Mouse (Mus musculus): ENCODE data around the gene Trim3. TPM values are rescaled to one million over a fixed set of nuclear protein-coding genes. Genes with fewer than 3 reads are reported as not detected.

Trim3 gene
- polyA plus RNA-seq, 1 experiment from 2014 or later: 38.0 TPM

DNA sequence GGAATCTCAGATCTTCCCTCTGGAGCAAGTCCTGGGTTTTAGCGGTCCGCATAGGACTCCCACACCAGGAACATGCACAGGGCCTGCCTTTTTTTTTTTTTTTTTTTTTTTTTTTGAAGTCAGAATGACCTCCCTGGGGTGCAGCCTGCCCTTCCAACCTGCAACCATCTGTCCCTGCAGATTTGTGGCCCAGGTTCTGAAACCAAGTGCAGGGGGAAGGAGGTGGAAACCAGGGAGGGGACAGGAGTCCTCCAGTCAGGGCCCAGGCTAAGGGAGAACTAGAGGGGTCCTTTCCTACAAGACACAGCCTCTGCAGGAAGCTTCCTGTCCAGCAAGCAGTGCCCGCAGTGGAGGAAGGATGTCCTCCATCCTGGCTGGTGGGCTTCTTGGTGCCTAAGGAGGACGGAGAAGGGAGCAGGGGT lies 809 bp downstream of the Trim3 start:
- Histone ChIP-seq H3K9ac (peak overlapping the region; percentile 88), H3K27ac (no peak overlapping the region), H3K4me1 (peaks cover 26% of the 10 kb centered on the region), H3K27me3 (no peaks in the 10 kb centered on the region), H3K4me3 (peak overlapping the region; percentile 84), H3K9me3 (no peaks in the 10 kb centered on the region), H3K4me2 (replicated peaks) (peak overlapping the region; percentile 83), H3K36me3 (peaks cover 25% of the 10 kb centered on the region)
- 17% methylated on average over 4 of the region's 4 CpGs for WGBS
- ATAC-seq (ENCODE audit: low FRiP score, low read depth): no peak

DNA sequence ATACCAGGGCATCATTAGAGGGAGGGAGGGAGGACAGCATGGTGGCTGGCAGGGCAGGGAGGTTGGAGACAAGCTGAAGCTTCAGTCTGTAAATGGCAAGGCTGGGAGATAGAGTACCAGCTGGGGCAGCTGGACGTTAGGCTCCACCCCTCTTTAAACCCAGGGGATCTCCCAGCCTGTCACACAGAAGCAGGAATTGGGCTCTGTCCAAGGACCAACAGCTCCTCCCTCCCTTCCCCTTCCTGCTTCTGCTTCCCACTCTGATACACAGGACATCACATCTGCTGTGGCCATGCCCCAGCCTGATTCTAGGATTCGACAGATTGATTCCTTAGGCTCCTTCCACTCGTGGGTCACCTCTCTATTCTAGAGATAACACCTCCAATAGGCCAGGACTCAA lies 4.7 kb downstream of the Trim3 start:
- H3K4me3 ChIP-seq: no peak overlapping the region
- H3K27me3 ChIP-seq: no peaks in the 10 kb centered on the region
- peaks cover 18% of the 10 kb centered on the region for H3K36me3 ChIP-seq
- 33% methylated on average over 3 of the region's 3 CpGs for WGBS
- ATAC-seq (ENCODE audit: low FRiP score, low read depth): no peak
- H3K27ac ChIP-seq: no peak overlapping the region
- no peak overlapping the region for H3K9ac ChIP-seq
- no peaks in the 10 kb centered on the region for H3K9me3 ChIP-seq
- no peak overlapping the region for H3K4me2 ChIP-seq (replicated peaks)
- H3K4me1 ChIP-seq: peaks cover 16% of the 10 kb centered on the region

DNA sequence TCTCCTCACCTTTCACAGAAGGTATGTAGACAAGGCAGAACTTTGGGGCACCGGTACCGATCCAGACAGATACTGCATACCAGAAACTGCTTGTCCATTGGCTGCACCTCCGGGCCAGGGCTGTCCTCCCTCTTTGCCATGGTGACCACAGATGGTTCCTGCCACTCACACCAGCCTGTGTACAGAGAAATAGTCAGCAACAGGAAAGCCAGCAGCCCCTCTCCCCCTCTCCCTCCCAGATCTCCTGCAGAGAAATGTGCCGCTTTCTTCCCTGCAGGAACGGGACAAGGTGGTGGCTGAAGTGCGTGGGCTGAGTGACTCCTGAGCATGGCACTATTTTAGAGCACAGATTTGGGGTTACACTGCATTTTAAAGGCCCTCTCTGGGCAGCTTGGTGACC lies 8.0 kb downstream of the Trim3 start:
- H3K4me3 ChIP-seq: no peak overlapping the region
- no peak for ATAC-seq (ENCODE audit: low FRiP score, low read depth)
- H3K27ac ChIP-seq: no peak overlapping the region
- no peaks in the 10 kb centered on the region for H3K9me3 ChIP-seq
- peaks cover 7% of the 10 kb centered on the region; the same call in 1 of the 2 replicates for H3K4me1 ChIP-seq
- no peaks in the 10 kb centered on the region for H3K27me3 ChIP-seq
- no peak overlapping the region for H3K9ac ChIP-seq
- WGBS: 85% methylated on average over 6 of the region's 6 CpGs
- H3K36me3 ChIP-seq: peaks cover 51% of the 10 kb centered on the region
- H3K4me2 ChIP-seq (replicated peaks): no peak overlapping the region

DNA sequence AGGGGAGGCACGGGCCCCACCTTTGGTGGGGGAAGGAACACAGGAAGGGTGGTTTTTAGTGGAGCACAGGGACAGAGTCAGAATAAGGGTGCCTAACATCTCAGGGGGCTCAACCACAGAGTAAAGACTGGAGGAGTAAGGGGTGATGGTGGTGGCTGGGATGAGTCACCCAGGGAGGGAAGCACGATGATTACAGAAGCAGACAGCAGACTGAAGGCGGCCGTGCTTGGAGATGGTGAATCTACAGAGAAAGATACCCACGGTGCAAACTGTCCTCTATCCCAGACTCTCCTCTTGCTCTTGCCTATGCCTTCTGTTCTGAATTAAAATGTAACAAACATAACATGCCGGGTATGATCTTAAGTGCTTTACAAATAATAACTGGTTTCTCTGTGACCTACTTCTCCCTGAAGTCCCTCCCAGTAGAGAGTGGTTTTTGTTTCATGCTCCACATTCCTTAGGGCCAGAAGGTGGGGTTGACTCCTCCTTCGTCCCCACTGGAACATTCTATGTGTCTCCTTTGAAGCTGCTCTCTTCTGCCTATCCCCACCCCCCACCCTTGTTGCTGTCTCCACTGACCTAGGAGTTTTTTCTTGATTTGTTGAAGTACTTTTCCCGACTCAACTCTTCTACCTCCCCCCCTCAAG lies 11.6 kb downstream of the Trim3 start:
- no peak for ATAC-seq (ENCODE audit: low FRiP score, low read depth)
- Histone ChIP-seq H3K9ac (no peak overlapping the region), H3K36me3 (peaks cover 86% of the 10 kb centered on the region), H3K4me2 (replicated peaks) (no peak overlapping the region), H3K27me3 (no peaks in the 10 kb centered on the region), H3K9me3 (no peaks in the 10 kb centered on the region), H3K4me1 (no peaks in the 10 kb centered on the region), H3K4me3 (no peak overlapping the region), H3K27ac (no peak overlapping the region)
- WGBS: 77% methylated on average over 8 of the region's 8 CpGs

DNA sequence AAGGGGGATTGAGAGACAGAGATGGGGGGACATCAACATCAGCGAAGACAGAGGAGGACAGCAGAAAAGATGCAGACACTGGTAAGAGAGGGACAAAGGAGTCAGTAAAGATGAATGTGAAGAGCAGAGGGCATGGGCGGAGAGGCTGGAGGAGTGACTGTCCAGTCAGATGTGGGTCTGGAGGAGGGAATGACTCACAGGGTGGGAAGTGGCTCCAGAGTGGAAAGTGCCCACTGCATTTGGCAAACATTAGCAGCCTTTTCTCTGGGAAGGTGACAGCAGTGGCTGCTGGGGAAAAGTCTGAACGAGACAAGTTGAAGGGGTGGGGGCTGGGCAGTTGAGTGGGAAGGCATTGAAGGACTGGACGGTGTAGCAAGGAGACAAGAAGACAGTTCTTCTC lies 12.3 kb downstream of the Trim3 start:
- no peaks in the 10 kb centered on the region for H3K9me3 ChIP-seq
- no peak overlapping the region for H3K9ac ChIP-seq
- no peak overlapping the region for H3K4me3 ChIP-seq
- no peak overlapping the region for H3K27ac ChIP-seq
- no peaks in the 10 kb centered on the region for H3K4me1 ChIP-seq
- peaks cover 94% of the 10 kb centered on the region for H3K36me3 ChIP-seq
- no peak for ATAC-seq (ENCODE audit: low FRiP score, low read depth)
- WGBS: 80% methylated on average over 4 of the region's 4 CpGs
- H3K27me3 ChIP-seq: no peaks in the 10 kb centered on the region
- H3K4me2 ChIP-seq (replicated peaks): no peak overlapping the region

DNA sequence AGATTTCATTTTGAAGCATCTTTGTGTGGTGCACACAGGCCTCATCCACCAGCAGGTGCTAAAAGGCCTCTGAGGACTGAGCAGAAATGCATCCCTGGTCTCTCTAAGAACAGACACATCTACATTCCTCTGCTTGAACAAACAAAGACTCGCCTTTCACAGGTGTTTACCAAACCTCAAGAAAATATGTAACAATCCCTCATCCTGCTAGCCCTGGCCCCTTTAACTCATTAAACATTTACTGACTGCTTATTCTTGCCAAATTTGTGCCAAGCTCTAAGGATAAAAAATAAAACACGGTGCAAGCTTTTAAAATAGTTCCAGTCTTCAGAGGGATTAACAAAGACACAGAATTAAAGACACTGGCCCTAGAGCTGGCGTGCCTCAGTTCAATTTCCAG lies 13.7 kb downstream of the Trim3 start:
- Histone ChIP-seq H3K9ac (no peak overlapping the region), H3K4me2 (replicated peaks) (no peak overlapping the region), H3K9me3 (no peaks in the 10 kb centered on the region), H3K27ac (no peak overlapping the region), H3K36me3 (peaks cover 99% of the 10 kb centered on the region), H3K27me3 (no peaks in the 10 kb centered on the region), H3K4me1 (no peaks in the 10 kb centered on the region), H3K4me3 (no peak overlapping the region)
- ATAC-seq (ENCODE audit: low FRiP score, low read depth): no peak
- WGBS: 83% methylated on average over 3 of the region's 3 CpGs

DNA sequence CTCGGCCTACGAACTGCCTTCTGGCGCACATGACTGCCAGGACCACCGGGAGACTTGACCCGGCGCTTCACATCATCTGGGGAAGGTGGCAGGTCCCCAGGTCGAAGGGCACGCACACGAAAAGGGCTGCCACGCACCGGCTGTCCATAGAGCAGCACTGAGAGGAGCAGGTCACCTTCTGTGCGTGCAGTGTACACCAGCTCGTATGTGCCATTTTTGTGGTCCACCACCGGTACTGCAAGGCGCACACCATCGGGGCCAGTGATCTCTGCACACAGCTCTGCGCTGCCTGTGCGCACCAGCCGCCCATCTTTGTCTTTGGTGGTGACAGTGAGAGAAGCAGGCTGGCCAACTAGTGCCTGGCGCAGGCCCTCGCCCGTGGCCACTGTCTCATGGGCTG lies 15.6 kb downstream of the Trim3 start:
- H3K4me2 ChIP-seq (replicated peaks): no peak overlapping the region
- H3K27me3 ChIP-seq: no peaks in the 10 kb centered on the region
- WGBS: 97% methylated on average over 22 of the region's 22 CpGs
- no peak overlapping the region for H3K4me3 ChIP-seq
- H3K36me3 ChIP-seq: peaks cover 98% of the 10 kb centered on the region
- no peaks in the 10 kb centered on the region for H3K4me1 ChIP-seq
- H3K9me3 ChIP-seq: no peaks in the 10 kb centered on the region
- ATAC-seq (ENCODE audit: low FRiP score, low read depth): no peak
- no peak overlapping the region for H3K27ac ChIP-seq
- H3K9ac ChIP-seq: no peak overlapping the region

DNA sequence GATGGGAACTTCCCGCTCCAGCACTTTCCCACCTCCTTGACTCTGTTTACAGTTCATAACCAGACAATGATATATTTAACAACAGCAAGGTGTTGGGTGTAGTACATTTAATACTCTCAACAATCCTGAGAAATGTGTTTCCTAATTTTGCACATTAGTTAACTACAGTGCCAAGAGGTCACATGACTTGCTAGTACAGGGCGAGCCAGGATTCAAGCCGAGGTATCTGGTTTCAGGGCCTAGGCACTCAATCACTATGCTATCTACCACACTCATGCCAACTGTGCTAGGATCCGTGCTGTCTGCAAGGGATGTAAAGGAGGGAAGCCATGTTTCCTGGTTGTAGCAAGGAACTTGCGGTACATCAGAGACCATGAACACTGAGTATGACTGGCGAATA lies 16.8 kb downstream of the Trim3 start:
- no peaks in the 10 kb centered on the region for H3K27me3 ChIP-seq
- no peak overlapping the region for H3K27ac ChIP-seq
- peaks cover 98% of the 10 kb centered on the region for H3K36me3 ChIP-seq
- no peak overlapping the region for H3K4me2 ChIP-seq (replicated peaks)
- no peak overlapping the region for H3K9ac ChIP-seq
- no peaks in the 10 kb centered on the region for H3K9me3 ChIP-seq
- ATAC-seq (ENCODE audit: low FRiP score, low read depth): no peak
- H3K4me3 ChIP-seq: no peak overlapping the region
- H3K4me1 ChIP-seq: no peaks in the 10 kb centered on the region
- WGBS: 82% methylated on average over 6 of the region's 6 CpGs

DNA sequence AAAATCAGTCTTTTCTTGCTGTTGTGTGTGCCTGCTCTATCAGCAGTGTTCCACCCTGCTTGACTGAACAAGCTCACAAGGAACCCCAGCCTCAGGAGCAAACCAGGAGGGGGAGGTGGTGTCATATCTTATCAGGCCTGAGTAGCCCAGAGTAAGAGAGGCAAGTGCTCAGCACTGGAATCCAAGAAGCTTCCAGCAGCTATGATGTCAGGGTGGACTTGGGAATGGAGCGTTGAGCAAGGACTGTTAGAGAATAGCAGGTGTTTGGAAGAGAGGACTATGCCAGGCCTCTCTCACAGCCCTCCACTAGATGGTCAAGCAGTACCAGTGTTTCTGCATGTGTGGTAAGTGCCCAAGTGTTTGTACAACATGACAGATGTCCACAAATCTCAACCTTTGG lies 17.7 kb downstream of the Trim3 start:
- peaks cover 98% of the 10 kb centered on the region for H3K36me3 ChIP-seq
- H3K4me1 ChIP-seq: no peaks in the 10 kb centered on the region
- no peaks in the 10 kb centered on the region for H3K9me3 ChIP-seq
- ATAC-seq (ENCODE audit: low FRiP score, low read depth): no peak
- no peak overlapping the region for H3K9ac ChIP-seq
- H3K27ac ChIP-seq: no peak overlapping the region
- H3K4me3 ChIP-seq: no peak overlapping the region
- no peaks in the 10 kb centered on the region for H3K27me3 ChIP-seq
- 88% methylated on average over 1 of the region's 1 CpGs for WGBS
- no peak overlapping the region for H3K4me2 ChIP-seq (replicated peaks)

DNA sequence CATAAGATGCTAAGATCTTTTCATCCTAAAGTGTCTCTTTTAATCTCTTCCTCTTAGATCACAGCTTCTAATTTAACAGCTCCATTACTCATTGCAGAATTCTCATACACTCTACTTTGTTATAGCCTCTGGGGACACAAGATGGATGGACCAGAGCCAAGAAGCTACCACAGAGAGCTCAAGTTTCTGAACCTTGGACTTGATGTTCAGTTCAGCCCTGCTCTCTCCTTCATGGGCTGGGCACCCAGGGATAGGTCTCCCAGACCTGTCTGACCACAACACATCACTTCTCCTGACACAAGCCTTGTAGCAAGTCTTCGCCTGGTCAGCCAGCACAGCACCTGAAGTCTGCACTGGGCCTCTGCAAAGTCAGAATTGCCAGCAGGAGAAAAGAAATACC lies 19.0 kb downstream of the Trim3 start:
- Histone ChIP-seq H3K27me3 (no peaks in the 10 kb centered on the region), H3K27ac (no peak overlapping the region), H3K36me3 (peaks cover 98% of the 10 kb centered on the region), H3K4me3 (no peak overlapping the region), H3K4me2 (replicated peaks) (no peak overlapping the region), H3K4me1 (no peaks in the 10 kb centered on the region), H3K9ac (no peak overlapping the region), H3K9me3 (no peaks in the 10 kb centered on the region)
- ATAC-seq (ENCODE audit: low FRiP score, low read depth): no peak
- 92% methylated on average over 1 of the region's 1 CpGs for WGBS

DNA sequence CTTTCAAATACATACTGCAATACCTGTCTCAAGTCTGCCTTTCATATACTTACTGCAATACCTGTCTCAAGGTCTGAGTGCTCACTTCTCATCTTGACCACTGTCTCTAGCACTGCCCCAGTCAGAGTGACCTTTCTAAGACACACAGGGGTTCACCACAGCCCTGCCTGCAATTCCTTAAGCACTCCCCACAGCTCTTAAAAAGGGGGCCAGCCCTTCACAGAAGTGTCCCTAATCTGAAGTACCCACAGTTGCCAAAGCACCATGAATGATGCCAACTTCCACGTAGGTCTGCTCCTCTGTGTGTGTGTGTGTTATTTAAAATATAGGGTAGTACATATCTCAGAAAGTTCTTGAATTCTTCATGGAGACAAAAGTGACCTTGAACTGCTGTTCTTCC lies 21.6 kb downstream of the Trim3 start:
- no peaks in the 10 kb centered on the region for H3K27me3 ChIP-seq
- H3K4me1 ChIP-seq: no peaks in the 10 kb centered on the region
- H3K4me2 ChIP-seq (replicated peaks): no peak overlapping the region
- H3K4me3 ChIP-seq: no peak overlapping the region
- H3K36me3 ChIP-seq: peaks cover 73% of the 10 kb centered on the region
- no peak overlapping the region for H3K27ac ChIP-seq
- no peak overlapping the region for H3K9ac ChIP-seq
- WGBS: 93% methylated on average over 1 of the region's 1 CpGs
- no peak for ATAC-seq (ENCODE audit: low FRiP score, low read depth)
- no peaks in the 10 kb centered on the region for H3K9me3 ChIP-seq

DNA sequence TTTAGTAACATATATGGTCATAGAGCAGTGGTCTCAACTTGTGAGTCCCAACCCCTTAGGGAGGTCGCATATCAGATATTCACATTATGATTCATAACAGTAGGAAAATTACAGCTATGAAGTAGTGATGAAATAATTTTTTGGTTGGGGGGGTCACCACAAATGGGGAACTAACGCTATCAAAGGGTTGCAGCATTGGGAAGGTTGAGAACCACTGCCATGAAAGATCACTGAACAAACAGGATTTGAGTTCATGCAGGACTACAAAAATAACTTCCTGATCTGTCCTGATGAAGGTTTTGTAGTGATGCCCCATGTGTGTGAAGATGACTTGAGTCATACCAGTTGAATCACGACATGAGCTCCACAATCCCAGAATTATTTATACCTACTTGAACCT lies 24.9 kb downstream of the Trim3 start:
- peaks cover 8% of the 10 kb centered on the region for H3K9me3 ChIP-seq
- H3K36me3 ChIP-seq: peaks cover 42% of the 10 kb centered on the region
- no peak overlapping the region for H3K4me2 ChIP-seq (replicated peaks)
- no peak overlapping the region for H3K4me3 ChIP-seq
- H3K27ac ChIP-seq: no peak overlapping the region
- 90% methylated on average over 3 of the region's 3 CpGs for WGBS
- no peak for ATAC-seq (ENCODE audit: low FRiP score, low read depth)
- H3K4me1 ChIP-seq: no peaks in the 10 kb centered on the region
- H3K27me3 ChIP-seq: no peaks in the 10 kb centered on the region
- H3K9ac ChIP-seq: no peak overlapping the region

DNA sequence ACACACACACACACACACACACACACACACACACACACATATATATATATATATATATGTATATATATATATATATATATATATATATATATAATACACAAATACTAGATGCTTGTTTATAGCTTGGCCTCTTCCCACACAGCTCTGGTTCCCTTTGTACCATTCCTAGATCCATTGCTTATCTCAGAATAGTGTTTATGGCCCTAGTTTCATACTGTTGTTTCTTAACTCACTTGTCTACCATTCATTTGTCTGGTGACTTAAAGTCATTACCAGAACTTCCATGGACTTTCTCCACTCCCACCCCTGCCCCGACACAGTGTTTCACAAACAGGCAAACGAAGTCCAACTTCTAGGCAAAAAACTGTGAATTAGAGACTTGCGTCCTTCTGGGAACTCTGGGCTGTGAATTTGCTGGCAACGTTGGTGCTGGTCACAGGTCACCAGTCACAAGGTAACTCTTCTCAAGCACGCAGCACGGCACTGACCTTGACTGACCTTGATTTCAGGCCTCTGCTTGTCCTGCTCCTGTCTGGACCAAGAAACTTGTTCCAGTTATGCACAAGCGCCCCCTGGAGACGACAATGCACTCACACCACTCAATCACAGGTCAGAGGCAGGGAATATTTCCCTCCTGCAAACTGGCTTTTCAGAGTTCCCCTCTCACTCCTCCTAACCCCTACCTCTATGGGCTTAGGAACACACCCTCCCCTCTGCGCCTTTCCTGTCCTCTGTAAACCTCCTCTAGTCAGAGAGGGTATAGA lies 30.3 kb downstream of the Trim3 start:
- no peaks in the 10 kb centered on the region for H3K4me1 ChIP-seq
- H3K36me3 ChIP-seq: no peaks in the 10 kb centered on the region
- H3K4me2 ChIP-seq (replicated peaks): no peak overlapping the region
- ATAC-seq (ENCODE audit: low FRiP score, low read depth): 0 out of 2 replicates have a peak, but pooled peaks have one; percentile 40
- WGBS: 37% methylated on average over 9 of the region's 9 CpGs
- peaks cover 8% of the 10 kb centered on the region for H3K9me3 ChIP-seq
- no peak overlapping the region for H3K9ac ChIP-seq
- no peaks in the 10 kb centered on the region for H3K27me3 ChIP-seq
- H3K27ac ChIP-seq: no peak overlapping the region
- H3K4me3 ChIP-seq: no peak overlapping the region
